ENCODE assay signal across 8 mouse cellular contexts in genomic region chr19:5407133-5407532, GRCm38 (mm10). TPM values are rescaled to one million over a fixed set of nuclear protein-coding genes. Genes with fewer than 3 reads are reported as not detected.
DNase-seq lines count a peak whose midpoint lies in the region; ATAC-seq and TF ChIP-seq lines count a peak whose summit lies in the region.

No protein-coding gene starts in this region.

- H3K4me1 ChIP-seq in ES-E14 (ENCODE audit: control insufficient read depth in 2 of 2, insufficient read depth in 2 of 2, low read length in 2 of 2, poor library complexity in 1 of 2) = peaks cover 0 to 8% of the 10 kb centered on the region in 2 experiments; a peak in 2 of 4 replicates
- H3K4me1 ChIP-seq in kidney, adult 2 months (ENCODE audit: control insufficient read depth, insufficient read depth, low read length) = peaks cover 16% of the 10 kb centered on the region
- H3K4me1 ChIP-seq in lung, adult 2 months (ENCODE audit: control insufficient read depth, insufficient read depth, low read length) = peaks cover 16% of the 10 kb centered on the region
- peaks cover 15% of the 10 kb centered on the region for H3K4me1 ChIP-seq in neural tube, embryonic 15.5 days

- in situ Hi-C loops in ES-E14 (cut with MboI; ENCODE audit: low sequenced_read_pairs in 2 of 2, unreplicated experiment in 2 of 2) = no loop called here

- peak overlapping the region; percentile 78 for H3K9ac ChIP-seq in ES-E14 (ENCODE audit: insufficient read depth, low read depth, low read length, poor library complexity, severe bottlenecking)
- H3K9ac ChIP-seq in neural tube, embryonic 15.5 days (replicated peaks) = peak overlapping the region; percentile 62

- peak overlapping the region; percentile 89; the same call in 1 of the 2 replicates for H3K27ac ChIP-seq in ES-E14 (ENCODE audit: insufficient read depth, low read depth, low read length, poor library complexity, severe bottlenecking)
- peak overlapping the region; percentile 99 for H3K27ac ChIP-seq in kidney, adult 2 months (ENCODE audit: insufficient read depth, low read depth, low read length)
- peak overlapping the region; percentile 92 for H3K27ac ChIP-seq in neural tube, embryonic 15.5 days (replicated peaks)

- DNase-seq in 416B (ENCODE audit: low read depth) = peak; percentile 59
- DNase-seq in ES-E14 (ENCODE audit: low read depth, low spot score) = peak; percentile 41
- peak; percentile 68 to 81 for DNase-seq in cerebellum, postnatal 25 days
- DNase-seq in kidney, adult 2 months = peak; percentile 82
- DNase-seq in lung, adult 2 months = peak; percentile 53
- DNase-seq in urinary bladder, postnatal 36 days (ENCODE audit: low spot score in 2 of 2) = no peak

- TF ChIP-seq CTCF in kidney, adult 2 months (conservative IDR thresholded peaks at IDR 0.05; ENCODE audit: insufficient read depth, insufficient read length, low read depth, low read length) = peak; percentile 79
- TF ChIP-seq CTCF in lung, adult 2 months (IDR thresholded peaks at IDR 0.05; ENCODE audit: insufficient read depth, low read length) = peak; percentile 75

- ATAC-seq in granulocyte monocyte progenitor cell, adult 5-6 weeks (replicated peaks; ENCODE audit: poor library complexity, severe bottlenecking) = peak; percentile 47; the same call in 1 of the 2 replicates
- peak; percentile 72 for ATAC-seq in neural tube, embryonic 15.5 days (ENCODE audit: low FRiP score)

- peak overlapping the region; percentile 76 for H3K4me2 ChIP-seq in neural tube, embryonic 15.5 days

- no peaks in the 10 kb centered on the region for H3K9me3 ChIP-seq in ES-E14 (ENCODE audit: control insufficient read depth, insufficient read depth, low read depth, low read length)
- no peaks in the 10 kb centered on the region for H3K9me3 ChIP-seq in neural tube, embryonic 15.5 days (replicated peaks)

- no peak for TF ChIP-seq POLR2A in kidney, adult 2 months (IDR thresholded peaks at IDR 0.05; ENCODE audit: low read depth, low read length)
- TF ChIP-seq POLR2A in lung, adult 2 months (IDR thresholded peaks at IDR 0.05; ENCODE audit: borderline replicate concordance, extremely low read depth, low read depth, low read length) = no peak; the same call in 1 of the 2 replicates

- peak overlapping the region; percentile 65 to 74; a peak in 3 of 4 replicates for H3K4me3 ChIP-seq in ES-E14 (ENCODE audit: insufficient read depth in 1 of 2, low read depth in 1 of 2, low read length in 2 of 2, poor library complexity in 1 of 2, severe bottlenecking in 1 of 2)
- peak overlapping the region; percentile 89 for H3K4me3 ChIP-seq in kidney, adult 2 months (ENCODE audit: insufficient read depth, low read depth, low read length)
- H3K4me3 ChIP-seq in lung, adult 2 months (replicated peaks; ENCODE audit: extremely low read depth, low read depth, low read length) = peak overlapping the region; percentile 66
- peak overlapping the region; percentile 66 for H3K4me3 ChIP-seq in neural tube, embryonic 15.5 days (replicated peaks)

- H3K27me3 ChIP-seq in kidney, adult 2 months (replicated peaks; ENCODE audit: control insufficient read depth, insufficient read depth, low read length) = no peaks in the 10 kb centered on the region
- no peaks in the 10 kb centered on the region for H3K27me3 ChIP-seq in neural tube, embryonic 15.5 days (replicated peaks)

- 12% methylated on average over 7 of the region's 7 CpGs for WGBS in kidney, adult 2 months
- 6% methylated on average over 7 of the region's 7 CpGs for WGBS in lung, adult 2 months
- 28% methylated on average over 7 of the region's 7 CpGs for WGBS in neural tube, embryonic 15.5 days

- no peaks in the 10 kb centered on the region for H3K36me3 ChIP-seq in ES-E14 (ENCODE audit: control insufficient read depth, insufficient read depth, low read length, poor library complexity, severe bottlenecking)
- no peaks in the 10 kb centered on the region for H3K36me3 ChIP-seq in kidney, adult 2 months (ENCODE audit: control insufficient read depth, insufficient read depth, low read length)
- H3K36me3 ChIP-seq in neural tube, embryonic 15.5 days = no peaks in the 10 kb centered on the region

TF ChIP-seq in ES-E14, 5 proteins besides CTCF, POLR2A, EP300 and RAD21:
- TF ChIP-seq CHD2 (IDR thresholded peaks at IDR 0.05; ENCODE audit: low read depth, low read length) = no peak
TF ChIP-seq in ES-E14: peak in this region for 0.

RNA-seq across cellular contexts. Expression of gene Tsga10ip, which starts 4.8 kb away (rescaled TPM):
- 1.5 and 2.7 TPM in 2 replicates for total RNA-seq in ES-E14 (2012; rRNA removed)
- total RNA-seq in granulocyte monocyte progenitor cell, adult 5-6 weeks (2014; fragmentation: Nextera tagmentation) = not detected in 2 replicates
- total RNA-seq in granulocyte monocyte progenitor cell, adult 5-6 weeks (2017) = 1.9 TPM in 1 of 2 replicates, not detected in the other
- 0.06 and 0.27 TPM in 2 replicates for polyA plus RNA-seq in kidney, adult 2 months (2012; rRNA removed)
- polyA plus RNA-seq in lung, adult 2 months (2012; rRNA removed) = not detected in 2 replicates
- polyA plus RNA-seq in neural tube, embryonic 15.5 days (2015; fragmentation: Nextera tagmentation; extraction: Ambion mirVana) = 0.59 TPM in 1 of 2 replicates, not detected in the other

RNA-seq across cellular contexts. Expression of gene Drap1, which starts 17.6 kb away (rescaled TPM):
- 121 and 124 TPM in 2 replicates for total RNA-seq in ES-E14 (2012; rRNA removed)
- total RNA-seq in granulocyte monocyte progenitor cell, adult 5-6 weeks (2014; fragmentation: Nextera tagmentation) = 160 and 218 TPM in 2 replicates
- total RNA-seq in granulocyte monocyte progenitor cell, adult 5-6 weeks (2017) = 119 and 145 TPM in 2 replicates
- polyA plus RNA-seq in kidney, adult 2 months (2012; rRNA removed) = 124 and 150 TPM in 2 replicates
- 151 and 176 TPM in 2 replicates for polyA plus RNA-seq in lung, adult 2 months (2012; rRNA removed)
- 300 and 329 TPM in 2 replicates for polyA plus RNA-seq in neural tube, embryonic 15.5 days (2015; fragmentation: Nextera tagmentation; extraction: Ambion mirVana)

RNA-seq across cellular contexts. Expression of gene AI837181, which starts 17.8 kb away (rescaled TPM):
- total RNA-seq in ES-E14 (2012; rRNA removed) = 13.8 and 13.9 TPM in 2 replicates
- total RNA-seq in granulocyte monocyte progenitor cell, adult 5-6 weeks (2014; fragmentation: Nextera tagmentation) = 30.1 and 32.7 TPM in 2 replicates
- total RNA-seq in granulocyte monocyte progenitor cell, adult 5-6 weeks (2017) = 10.9 and 12.2 TPM in 2 replicates
- polyA plus RNA-seq in kidney, adult 2 months (2012; rRNA removed) = 71.4 and 78.4 TPM in 2 replicates
- polyA plus RNA-seq in lung, adult 2 months (2012; rRNA removed) = 85.2 and 86.7 TPM in 2 replicates
- polyA plus RNA-seq in neural tube, embryonic 15.5 days (2015; fragmentation: Nextera tagmentation; extraction: Ambion mirVana) = 84.7 and 87.3 TPM in 2 replicates

RNA-seq across cellular contexts. Expression of gene Sart1, which starts 18.6 kb away (rescaled TPM):
- 111 and 118 TPM in 2 replicates for total RNA-seq in ES-E14 (2012; rRNA removed)
- total RNA-seq in granulocyte monocyte progenitor cell, adult 5-6 weeks (2014; fragmentation: Nextera tagmentation) = 86.2 and 138 TPM in 2 replicates
- total RNA-seq in granulocyte monocyte progenitor cell, adult 5-6 weeks (2017) = 63.2 and 78.7 TPM in 2 replicates
- 20.2 and 27.4 TPM in 2 replicates for polyA plus RNA-seq in kidney, adult 2 months (2012; rRNA removed)
- polyA plus RNA-seq in lung, adult 2 months (2012; rRNA removed) = 15.6 and 35.7 TPM in 2 replicates
- polyA plus RNA-seq in neural tube, embryonic 15.5 days (2015; fragmentation: Nextera tagmentation; extraction: Ambion mirVana) = 66.5 and 72.8 TPM in 2 replicates

RNA-seq across cellular contexts. Expression of gene Banf1, which starts 40.2 kb away (rescaled TPM):
- 213 and 281 TPM in 2 replicates for total RNA-seq in ES-E14 (2012; rRNA removed)
- total RNA-seq in granulocyte monocyte progenitor cell, adult 5-6 weeks (2014; fragmentation: Nextera tagmentation) = 526 and 559 TPM in 2 replicates
- 84.9 and 130 TPM in 2 replicates for total RNA-seq in granulocyte monocyte progenitor cell, adult 5-6 weeks (2017)
- polyA plus RNA-seq in kidney, adult 2 months (2012; rRNA removed) = 106 and 146 TPM in 2 replicates
- polyA plus RNA-seq in lung, adult 2 months (2012; rRNA removed) = 68.1 and 94.3 TPM in 2 replicates
- 312 and 353 TPM in 2 replicates for polyA plus RNA-seq in neural tube, embryonic 15.5 days (2015; fragmentation: Nextera tagmentation; extraction: Ambion mirVana)

Comparison
In these comparisons a context has a peak if more than half of its experiments do, and no peak if none do; other contexts are left out.
1. DNase-seq: peak in 416B (single experiment), ES-E14 (single experiment), cerebellum, postnatal 25 days (2 of 2), kidney, adult 2 months (single experiment) and lung, adult 2 months (single experiment); none in urinary bladder, postnatal 36 days (0 of 2).
2. Peak in every context shown above with its lines, with median percentiles within 50 percentile points of each other: H3K27ac ChIP-seq and H3K4me3 ChIP-seq.